Mouse (Mus musculus): ENCODE measurements around the gene Bub1.

The Bub1 gene

GRCm38 (mm10) chr2:127774578-127774941 is 57.1 kb downstream of the Bub1 start:
- no peak for DNase-seq (ENCODE audit: low spot score)

GRCm38 (mm10) chr2:127773938-127774577 is 57.6 kb downstream of the Bub1 start:
- DNase-seq (ENCODE audit: low spot score), result peak; percentile 47

GRCm38 (mm10) chr2:127761587-127761986 is 70.1 kb downstream of the Bub1 start:
- no peak for DNase-seq (ENCODE audit: low spot score)

GRCm38 (mm10) chr2:127760429-127761000 is 71.2 kb downstream of the Bub1 start:
- no peak for DNase-seq (ENCODE audit: low spot score)

- DNase-seq (ENCODE audit: low spot score), result no peak
Observed at GRCm38 (mm10) chr2:127760014-127760413, 71.7 kb downstream of the Bub1 start.

- no peak for DNase-seq (ENCODE audit: low spot score)
Observed at GRCm38 (mm10) chr2:127759157-127759880, 72.3 kb downstream of the Bub1 start.

- no peak for DNase-seq (ENCODE audit: low spot score)
Observed at GRCm38 (mm10) chr2:127757171-127757570, 74.5 kb downstream of the Bub1 start.

GRCm38 (mm10) chr2:127754113-127754512 is 77.6 kb downstream of the Bub1 start:
- DNase-seq (ENCODE audit: low spot score), result no peak

- DNase-seq (ENCODE audit: low spot score), result no peak
Observed at GRCm38 (mm10) chr2:127751849-127752610, 79.6 kb downstream of the Bub1 start.

Measured in c-Kit-positive CD71-positive TER-119-positive erythroid progenitor cells, embryonic 14.5 days (primary cell).